Mouse (Mus musculus) frontal cortex, postnatal 10 days (tissue): ENCODE results near the gene Cdc20b.
"Not testable (repeated sequence)": the region's sequence is repeated elsewhere in the genome, so short reads cannot be mapped to it uniquely, and the experiment has no call there.

Experiments used
- DNase-seq, 2 experiments: peaks; one replicate each; pipeline ENCODE4 v3.0.0; 2022; ENCODE audit warnings: low spot score in 2 of 2, mixed read lengths in 1 of 2

The Cdc20b gene

GRCm38 (mm10) chr13:113034950-113035421, at the start of gene Cdc20b:
Gene Cdc20b, plus strand, starts transcription at chr13:113035111.
- peak in 1 of 2 experiments; percentile 49 for DNase-seq

GRCm38 (mm10) chr13:112985605-112986450, 49.1 kb upstream of the Cdc20b start:
- no peak for DNase-seq

DNA sequence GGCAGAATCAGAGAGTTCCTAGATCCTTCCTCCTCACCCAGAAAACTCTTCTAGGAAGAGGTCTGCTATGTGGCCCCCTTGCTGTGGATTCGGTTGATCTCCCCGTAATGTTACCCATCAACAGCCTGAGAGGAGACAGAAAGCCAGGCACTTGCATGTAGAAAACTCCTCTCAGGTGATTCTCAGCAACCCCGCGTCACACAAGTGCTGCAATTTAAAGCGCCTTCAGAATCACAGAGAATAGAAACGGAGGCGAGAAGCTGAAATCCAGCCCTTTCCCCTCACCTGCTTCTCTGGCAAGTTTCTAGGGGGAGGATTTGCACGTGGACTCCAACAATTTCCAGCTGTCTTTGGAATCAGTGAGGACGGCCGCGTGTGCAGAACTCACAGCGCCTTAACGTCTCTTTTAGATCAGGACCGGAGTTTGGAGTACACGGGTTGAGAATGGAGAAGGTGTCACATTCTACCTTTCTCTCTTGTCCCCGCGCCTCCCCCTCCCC, 48.4 kb upstream of the Cdc20b start:
- DNase-seq: no peak

DNA sequence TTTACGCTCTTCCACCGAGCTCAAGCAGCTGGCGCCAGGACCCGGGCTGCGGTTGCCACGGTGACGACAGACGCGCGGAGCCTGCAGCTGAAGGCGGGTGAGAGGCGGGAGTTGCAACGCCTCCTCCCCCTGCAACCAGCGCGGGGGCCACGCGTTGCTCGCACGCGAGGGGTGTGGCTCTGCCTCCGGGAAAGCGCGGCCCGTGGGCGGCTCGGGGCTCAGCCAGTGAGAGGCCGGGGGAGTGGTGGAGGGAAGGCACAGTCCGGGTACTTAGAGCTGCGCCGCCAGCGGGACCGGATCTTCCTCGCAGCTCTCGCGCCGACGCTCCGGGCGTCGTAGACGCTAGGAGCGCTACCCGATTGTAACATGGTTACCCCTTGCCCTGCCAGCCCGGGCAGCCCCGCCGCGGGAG, 47.4 kb upstream of the Cdc20b start, which contains the start of gene Ccno:
Gene Ccno (plus strand): TSS at position 271 of the 412 bp plus-strand sequence.
- DNase-seq: peak; percentile 93 to 95

DNA sequence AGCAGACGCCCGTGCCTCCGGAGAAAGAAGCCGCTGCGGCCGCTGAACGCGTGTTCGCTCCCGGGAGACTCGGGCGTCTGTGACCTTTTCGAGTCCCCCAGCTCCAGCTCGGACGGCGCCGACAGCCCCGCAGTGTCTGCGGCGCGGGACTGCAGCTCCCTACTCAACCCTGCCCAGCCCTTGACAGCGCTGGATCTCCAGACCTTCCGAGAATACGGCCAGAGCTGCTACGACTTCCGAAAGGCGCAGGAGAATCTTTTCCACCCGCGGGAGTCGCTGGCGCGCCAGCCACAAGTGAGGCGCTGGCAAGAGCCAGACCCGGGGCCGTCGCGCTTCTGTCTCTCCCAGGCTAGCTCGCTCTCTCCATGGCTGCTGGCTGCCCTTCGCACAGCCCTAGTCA, 46.9 kb upstream of the Cdc20b start:
- no peak for DNase-seq

DNA sequence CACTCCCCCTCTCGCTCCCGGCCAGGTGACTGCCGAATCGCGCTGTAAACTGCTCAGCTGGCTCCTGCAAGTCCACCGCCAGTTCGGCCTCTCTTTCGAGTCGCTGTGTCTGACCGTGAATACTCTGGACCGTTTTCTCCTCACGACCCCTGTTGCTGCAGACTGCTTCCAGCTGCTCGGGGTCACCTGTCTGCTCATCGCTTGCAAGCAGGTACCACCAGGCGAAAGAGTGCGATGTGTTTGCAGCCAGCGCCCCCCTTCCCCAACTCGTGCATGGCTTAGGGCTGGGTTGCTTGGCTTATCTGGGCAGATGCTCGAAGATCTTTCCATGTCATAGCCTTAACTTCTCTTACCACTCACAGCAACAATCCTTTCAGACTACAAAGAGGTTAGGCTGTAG, 46.0 kb upstream of the Cdc20b start:
- DNase-seq: no peak

- no peak for DNase-seq
Observed at GRCm38 (mm10) chr13:112989541-112989940, 45.4 kb upstream of the Cdc20b start.

GRCm38 (mm10) chr13:112990346-112990745, 44.6 kb upstream of the Cdc20b start:
- no peak for DNase-seq

DNA sequence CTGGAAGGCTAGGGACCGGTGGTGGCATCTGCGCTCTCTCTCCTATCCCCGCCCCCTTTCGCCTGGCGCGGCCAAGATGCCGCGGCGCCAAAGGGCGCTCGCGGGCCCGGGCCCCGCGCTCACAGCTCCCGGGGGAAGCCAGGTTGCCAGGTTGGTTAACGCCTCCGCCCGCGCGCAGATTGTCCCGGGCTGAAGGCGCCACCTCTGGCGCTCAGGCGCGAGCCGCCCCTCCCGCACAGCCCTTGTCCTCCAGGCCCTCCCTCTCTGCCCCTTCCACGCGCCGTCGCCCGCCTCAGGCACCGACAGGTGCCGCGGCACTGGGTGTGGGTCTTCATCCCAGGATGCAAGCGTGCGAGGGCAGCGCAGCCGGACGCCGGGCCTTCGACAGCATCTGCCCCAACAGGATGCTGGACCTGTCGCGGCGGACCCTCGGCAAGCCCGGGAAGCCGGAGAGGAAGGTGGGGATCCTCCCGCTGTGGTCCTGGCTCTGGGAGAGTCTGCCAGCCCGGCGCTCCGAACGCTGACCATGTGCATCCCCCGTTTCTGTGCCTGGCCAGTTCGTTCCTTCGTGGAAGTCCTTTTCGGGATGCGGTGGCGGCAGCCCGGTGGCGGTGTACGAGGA, 41.3 kb upstream of the Cdc20b start, which contains the start of gene Mcidas:
Gene Mcidas (plus strand): TSS at position 315 of the 622 bp plus-strand sequence.
- no peak for DNase-seq

GRCm38 (mm10) chr13:112994191-112994590, 40.7 kb upstream of the Cdc20b start:
- DNase-seq: peak in 1 of 2 experiments; percentile 38

GRCm38 (mm10) chr13:112996407-112996806, 38.5 kb upstream of the Cdc20b start:
- DNase-seq: no peak

DNA sequence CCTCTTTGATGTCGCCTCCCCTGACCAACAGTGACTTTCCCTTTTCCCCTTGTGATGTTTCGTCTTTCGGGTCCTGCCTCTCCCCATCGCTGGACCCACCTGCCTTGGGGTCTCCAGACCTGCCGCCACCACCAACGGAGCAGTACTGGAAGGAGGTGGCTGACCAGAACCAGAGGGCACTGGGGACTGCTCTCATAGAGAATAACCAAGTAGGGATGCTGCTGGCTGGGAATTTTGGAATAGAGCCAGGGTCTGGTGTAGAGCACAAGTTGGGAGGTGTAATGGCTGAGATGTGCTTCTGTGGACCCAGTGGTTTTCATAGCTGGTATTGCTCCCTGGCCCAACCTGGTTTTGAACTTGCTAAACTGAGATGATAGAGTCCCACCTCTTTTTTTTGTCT, 37.5 kb upstream of the Cdc20b start:
- DNase-seq: no peak

DNA sequence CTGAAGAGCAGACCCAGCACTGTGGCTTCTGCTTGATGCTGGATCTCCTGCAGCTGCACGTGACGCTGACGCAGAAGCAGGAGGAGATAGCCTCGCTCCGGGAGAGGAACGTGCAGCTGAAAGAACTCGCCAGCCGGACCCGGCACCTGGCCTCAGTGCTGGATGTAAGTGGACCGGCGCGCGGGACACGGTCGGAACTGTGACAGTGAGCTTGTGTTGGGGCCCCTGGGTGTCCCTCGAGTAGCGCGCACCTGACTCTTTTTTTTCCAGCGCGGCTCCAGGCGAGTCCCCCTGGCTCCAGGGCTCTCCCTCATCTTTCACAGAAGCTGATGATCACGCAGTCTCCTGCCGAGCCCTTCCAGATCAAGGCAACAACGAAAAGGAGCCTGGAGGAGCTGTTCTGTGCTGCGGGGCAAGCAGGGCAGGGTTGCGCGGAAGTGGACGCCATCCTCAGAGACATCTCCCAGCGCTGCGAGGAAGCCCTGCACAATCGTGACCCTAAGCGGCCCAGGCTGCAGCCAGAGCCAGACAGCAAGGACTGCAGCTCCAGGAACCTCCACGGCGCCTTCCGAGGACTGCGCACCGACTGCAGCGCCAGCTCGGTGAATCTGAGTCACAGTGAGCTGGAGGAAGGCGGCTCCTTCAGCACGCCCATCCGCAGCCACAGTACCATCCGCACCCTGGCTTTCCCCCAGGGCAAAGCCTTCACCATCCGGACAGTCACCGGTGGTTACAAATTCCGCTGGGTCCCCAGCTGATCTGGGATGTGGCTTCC, 36.3 kb upstream of the Cdc20b start:
- DNase-seq: no peak

GRCm38 (mm10) chr13:113000090-113000489, 34.8 kb upstream of the Cdc20b start:
- no peak for DNase-seq

GRCm38 (mm10) chr13:113000576-113001318, 34.2 kb upstream of the Cdc20b start:
- no peak for DNase-seq

- no peak for DNase-seq
Observed at GRCm38 (mm10) chr13:113012683-113013082, 22.2 kb upstream of the Cdc20b start.

GRCm38 (mm10) chr13:113013174-113013953, 21.5 kb upstream of the Cdc20b start:
- DNase-seq: not testable (repeated sequence)

DNA sequence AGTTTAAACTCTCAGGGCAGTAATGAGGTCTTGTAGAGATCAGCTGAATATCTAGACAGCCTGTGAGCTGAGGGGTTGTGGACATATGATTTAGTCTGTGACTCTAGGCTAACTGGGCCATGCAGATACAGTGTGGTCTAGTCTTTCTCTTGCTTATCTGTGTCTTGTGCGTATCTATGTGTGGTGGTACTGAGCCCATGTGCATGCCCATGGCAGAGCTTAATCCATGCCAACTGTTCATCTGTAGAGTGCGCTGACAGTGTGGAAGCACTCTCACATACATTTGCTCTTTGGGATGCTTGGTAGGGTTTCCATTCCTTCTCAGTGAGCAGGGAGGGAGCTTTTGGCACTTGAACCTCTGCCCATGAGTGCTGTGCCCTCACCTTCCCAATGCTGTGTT, 13.4 kb upstream of the Cdc20b start:
- DNase-seq: no peak

- DNase-seq: no peak
Observed at GRCm38 (mm10) chr13:113022467-113022866, 12.4 kb upstream of the Cdc20b start.
